Mouse (Mus musculus): ENCODE measurements around the gene Ranbp9.

Gene Ranbp9

GRCm38 (mm10) chr13:43480957-43481858, at the start of gene Ranbp9:
Gene Ranbp9 (minus strand): TSS chr13:43481282.
- peak; percentile 61 to 67 for DNase-seq

GRCm38 (mm10) chr13:43530129-43530831, 49.2 kb upstream of the Ranbp9 start:
- DNase-seq: no peak

- no peak for DNase-seq
Measured at GRCm38 (mm10) chr13:43526289-43526688, 45.2 kb upstream of the Ranbp9 start.

- no peak for DNase-seq
Measured at GRCm38 (mm10) chr13:43525363-43526134, 44.5 kb upstream of the Ranbp9 start.

- no peak for DNase-seq
Measured at GRCm38 (mm10) chr13:43524491-43525362, 43.6 kb upstream of the Ranbp9 start.

- DNase-seq: no peak
Measured at GRCm38 (mm10) chr13:43523906-43524480, 42.9 kb upstream of the Ranbp9 start.

- DNase-seq: no peak
Measured at GRCm38 (mm10) chr13:43521940-43522339, 40.9 kb upstream of the Ranbp9 start.

GRCm38 (mm10) chr13:43519251-43519650, 38.2 kb upstream of the Ranbp9 start:
- no peak for DNase-seq

GRCm38 (mm10) chr13:43517371-43517770, 36.3 kb upstream of the Ranbp9 start:
- DNase-seq: no peak

- DNase-seq: no peak
Measured at GRCm38 (mm10) chr13:43516931-43517330, 35.8 kb upstream of the Ranbp9 start.

GRCm38 (mm10) chr13:43516119-43516518, 35.0 kb upstream of the Ranbp9 start:
- DNase-seq: no peak

GRCm38 (mm10) chr13:43514950-43515358, 33.9 kb upstream of the Ranbp9 start:
- no peak for DNase-seq

- DNase-seq: no peak
Measured at GRCm38 (mm10) chr13:43512736-43513135, 31.7 kb upstream of the Ranbp9 start.

GRCm38 (mm10) chr13:43505798-43506197, 24.7 kb upstream of the Ranbp9 start:
- DNase-seq: no peak

- DNase-seq: peak; percentile 31 to 40
Measured at GRCm38 (mm10) chr13:43503395-43503850, 22.3 kb upstream of the Ranbp9 start.

GRCm38 (mm10) chr13:43501601-43502000, 20.5 kb upstream of the Ranbp9 start:
- DNase-seq: no peak

GRCm38 (mm10) chr13:43500483-43500850, 19.4 kb upstream of the Ranbp9 start:
- no peak for DNase-seq

- peak in 1 of 2 experiments; percentile 49 for DNase-seq
Measured at GRCm38 (mm10) chr13:43499731-43500482, 18.8 kb upstream of the Ranbp9 start.

- DNase-seq: peak; percentile 49 to 60
Measured at GRCm38 (mm10) chr13:43498849-43499248, 17.8 kb upstream of the Ranbp9 start.

- DNase-seq: no peak
Measured at GRCm38 (mm10) chr13:43497769-43498168, 16.7 kb upstream of the Ranbp9 start.

GRCm38 (mm10) chr13:43496660-43497059, 15.6 kb upstream of the Ranbp9 start:
- DNase-seq: no peak
